Mouse (Mus musculus) heart, postnatal 0 days (tissue): ENCODE results near the gene Catsper1. TPM values are rescaled to one million over a fixed set of nuclear protein-coding genes. Genes with fewer than 3 reads are reported as not detected.
A peak's percentile ranks its signal among the peaks of the same experiment; 100 is the strongest.

Source experiments
- ATAC-seq: fragments of 200-750 bp; cut with Nextera tagmentation; 2 replicates; pipeline ENCODE4 v1.8.0; 2017; ENCODE audit warnings: low read depth, moderate number of reproducible peaks, moderate library complexity; ENCODE audit not compliant: insufficient read depth
- DNase-seq: peaks from one replicate; pipeline ENCODE4 v3.0.0-alpha.2; 2016; ENCODE audit warnings: low spot score
- H3K27ac ChIP-seq: fragments of 300-500 bp; sonication (generic); 2 replicates; pipeline ENCODE4 v1.5.1; 2014; ENCODE audit warnings: low read depth, mild to moderate bottlenecking
- H3K27me3 ChIP-seq: fragments of 300-500 bp; sonication (generic); 2 replicates; pipeline ENCODE4 v1.6.1; 2014; ENCODE audit warnings: low read length, mixed read lengths; ENCODE audit not compliant: control insufficient read depth, insufficient read depth
- H3K36me3 ChIP-seq: fragments of 300-500 bp; sonication (generic); replicated peaks from 2 replicates; pipeline ENCODE4 v1.6.1; 2014; ENCODE audit warnings: low read length, mixed read lengths; ENCODE audit not compliant: control insufficient read depth, insufficient read depth
- H3K4me1 ChIP-seq: fragments of 300-500 bp; sonication (generic); 2 replicates; pipeline ENCODE4 v1.6.1; 2014; ENCODE audit warnings: antibody characterized with exemption; ENCODE audit not compliant: control insufficient read depth, insufficient read depth
- H3K4me2 ChIP-seq: fragments of 300-500 bp; sonication (generic); 2 replicates; pipeline ENCODE4 v1.6.1; 2014; ENCODE audit warnings: low read depth, mild to moderate bottlenecking, low read length, moderate library complexity
- H3K4me3 ChIP-seq: fragments of 300-500 bp; sonication (generic); 2 replicates; pipeline ENCODE4 v1.5.1; 2014; ENCODE audit warnings: low read depth, low read length
- H3K9ac ChIP-seq: fragments of 300-500 bp; sonication (generic); replicated peaks from 2 replicates; pipeline ENCODE4 v1.6.1; 2014; ENCODE audit warnings: low read depth, low read length, mixed read lengths
- H3K9me3 ChIP-seq: fragments of 300-500 bp; sonication (generic); replicated peaks from 2 replicates; pipeline ENCODE4 v1.6.1; 2016; ENCODE audit warnings: low read length; ENCODE audit not compliant: control insufficient read depth
- CTCF ChIP-seq: IDR thresholded peaks from 2 replicates; pipeline ENCODE4 v1.5.1; 2016; ENCODE audit warnings: antibody characterized with exemption, control low read depth, low read depth
- EP300 ChIP-seq: IDR thresholded peaks from 2 replicates; pipeline ENCODE4 v1.6.1; 2016; ENCODE audit warnings: antibody characterized with exemption, low read depth
- WGBS: fragments of 180-500 bp; shearing (Covaris S2); extraction: QIAGEN DNeasy Blood & Tissue Kit; methylation state at CpG from one replicate; pipeline ENCODE4 v1.1.7; 2014; 5-methylcytosine and 5-hydroxymethylcytosine counted together
- polyA plus RNA-seq: library from polyadenylated mRNA; unstranded; fragments of >200 nt; fragmentation: Nextera tagmentation; extraction: Ambion mirVana; gene quantifications from 2 replicates; pipeline ENCODE4 v1.2.1, GENCODE M21; 2015
- total RNA-seq: library from RNA; depleted of rRNA; stranded (reverse); fragments of >200 nt; gene quantifications from 2 replicates; pipeline ENCODE4 v1.2.3, GENCODE M21; 2014; ENCODE audit warnings: low replicate concordance

Gene Catsper1
- total and polyA plus RNA-seq, 2 experiments from 2014 or later, result not detected

GRCm38 (mm10) chr19:5367053-5367359 lies 31.5 kb downstream of the Catsper1 start, which contains the start of gene Banf1:
Gene Banf1 (minus strand): TSS chr19:5367168.
- peaks cover 50% of the 10 kb centered on the region for H3K36me3 ChIP-seq

GRCm38 (mm10) chr19:5367455-5367854 lies 31.9 kb downstream of the Catsper1 start:
- H3K9me3 ChIP-seq, result no peaks in the 10 kb centered on the region
- peak overlapping the region; percentile 97 for H3K27ac ChIP-seq
- peak overlapping the region; percentile 77 for H3K9ac ChIP-seq
- H3K4me2 ChIP-seq, result peak overlapping the region; percentile 97
- DNase-seq (no peak), ATAC-seq (no peak)
- peaks cover 54% of the 10 kb centered on the region for H3K36me3 ChIP-seq
- H3K27me3 ChIP-seq, result no peaks in the 10 kb centered on the region
- 11% methylated on average over 11 of the region's 11 CpGs for WGBS
- peaks cover 15% of the 10 kb centered on the region for H3K4me1 ChIP-seq
- H3K4me3 ChIP-seq, result peak overlapping the region; percentile 78
- TF ChIP-seq CTCF (peak; percentile 17; the same call in 1 of the 2 replicates), EP300 (no peak)

More at GRCm38 (mm10) chr19:5367053-5367359, 31.5 kb downstream of the Catsper1 start, which contains the start of gene Banf1:
- Histone ChIP-seq H3K4me2 (peak within 1 kb of the TSS; percentile 97), H3K9me3 (no peaks in the 10 kb centered on the region), H3K27ac (peak within 1 kb of the TSS; percentile 97), H3K27me3 (no peaks in the 10 kb centered on the region), H3K4me1 (peaks cover 15% of the 10 kb centered on the region), H3K4me3 (peak within 1 kb of the TSS; percentile 78), H3K9ac (peak within 1 kb of the TSS; percentile 77)
- WGBS, result under 1% methylated on average over 33 of the region's 33 CpGs
- ATAC-seq (no peak), DNase-seq (no peak)
- TF ChIP-seq EP300, result no peak
- no peak for TF ChIP-seq CTCF

GRCm38 (mm10) chr19:5370932-5371331 lies 35.4 kb downstream of the Catsper1 start:
- no peak overlapping the region for H3K4me2 ChIP-seq
- 70% methylated on average over 3 of the region's 3 CpGs for WGBS
- peaks cover 41% of the 10 kb centered on the region for H3K36me3 ChIP-seq
- H3K27ac ChIP-seq, result no peak overlapping the region
- no peak overlapping the region for H3K9ac ChIP-seq
- peaks cover 9% of the 10 kb centered on the region for H3K4me1 ChIP-seq
- no peaks in the 10 kb centered on the region for H3K9me3 ChIP-seq
- H3K4me3 ChIP-seq, result no peak overlapping the region
- ATAC-seq (no peak), DNase-seq (no peak)
- no peaks in the 10 kb centered on the region for H3K27me3 ChIP-seq
- TF ChIP-seq EP300 (no peak), CTCF (peak; percentile 36)

GRCm38 (mm10) chr19:5372724-5373123 lies 37.2 kb downstream of the Catsper1 start:
- H3K4me1 ChIP-seq, result peaks cover 5% of the 10 kb centered on the region
- H3K4me2 ChIP-seq, result no peak overlapping the region
- TF ChIP-seq CTCF (no peak), EP300 (no peak)
- peaks cover 49% of the 10 kb centered on the region for H3K36me3 ChIP-seq
- no peaks in the 10 kb centered on the region for H3K9me3 ChIP-seq
- no peak for ATAC-seq
- no peak overlapping the region for H3K4me3 ChIP-seq
- WGBS, result 92% methylated on average over 7 of the region's 7 CpGs
- DNase-seq, result no peak
- no peaks in the 10 kb centered on the region for H3K27me3 ChIP-seq
- no peak overlapping the region for H3K27ac ChIP-seq
- no peak overlapping the region for H3K9ac ChIP-seq

- Histone ChIP-seq H3K9ac (no peak overlapping the region), H3K4me2 (no peak overlapping the region), H3K36me3 (peaks cover 55% of the 10 kb centered on the region), H3K4me1 (no peaks in the 10 kb centered on the region), H3K27me3 (no peaks in the 10 kb centered on the region), H3K9me3 (no peaks in the 10 kb centered on the region), H3K4me3 (no peak overlapping the region), H3K27ac (no peak overlapping the region)
- DNase-seq (no peak), ATAC-seq (no peak)
- no peak for TF ChIP-seq EP300
- TF ChIP-seq CTCF, result no peak
- 62% methylated on average over 4 of the region's 4 CpGs for WGBS
Measured at GRCm38 (mm10) chr19:5374177-5374576, 38.6 kb downstream of the Catsper1 start.

- no peak for DNase-seq
- no peak for ATAC-seq
- H3K27me3 ChIP-seq, result no peaks in the 10 kb centered on the region
- H3K4me1 ChIP-seq, result no peaks in the 10 kb centered on the region
- no peak overlapping the region for H3K4me3 ChIP-seq
- TF ChIP-seq EP300, result no peak
- no peak for TF ChIP-seq CTCF
- WGBS, result 66% methylated on average over 4 of the region's 4 CpGs
- H3K4me2 ChIP-seq, result no peak overlapping the region
- H3K9me3 ChIP-seq, result no peaks in the 10 kb centered on the region
- no peak overlapping the region for H3K9ac ChIP-seq
- H3K36me3 ChIP-seq, result peaks cover 55% of the 10 kb centered on the region
- no peak overlapping the region for H3K27ac ChIP-seq
Measured at GRCm38 (mm10) chr19:5374748-5375147, 39.2 kb downstream of the Catsper1 start.
